Mouse (Mus musculus): ENCODE measurements at regions not wholly inside any gene's neighbourhood (a gene's known extent, or its start where the extent isn't known, plus 50 kb on each side); places are given as distances from the start of the nearest gene placed in this dataset.
"Not testable (repeated sequence)": the region's sequence is repeated elsewhere in the genome, so short reads cannot be mapped to it uniquely, and the experiment has no call there.

GRCm38 (mm10) chr1:189156906-189157305 is 149.3 kb upstream of the Kctd3 start:
- DNase-seq: peak; percentile 65

- DNase-seq: no peak
These were observed 146.7 kb upstream of the Kctd3 start for GRCm38 (mm10) chr1:189154376-189154775.

- DNase-seq: no peak
These were observed 145.5 kb upstream of the Kctd3 start for GRCm38 (mm10) chr1:189153150-189153549.

GRCm38 (mm10) chr1:189142982-189143451 is 135.4 kb upstream of the Kctd3 start:
- no peak for DNase-seq

DNA sequence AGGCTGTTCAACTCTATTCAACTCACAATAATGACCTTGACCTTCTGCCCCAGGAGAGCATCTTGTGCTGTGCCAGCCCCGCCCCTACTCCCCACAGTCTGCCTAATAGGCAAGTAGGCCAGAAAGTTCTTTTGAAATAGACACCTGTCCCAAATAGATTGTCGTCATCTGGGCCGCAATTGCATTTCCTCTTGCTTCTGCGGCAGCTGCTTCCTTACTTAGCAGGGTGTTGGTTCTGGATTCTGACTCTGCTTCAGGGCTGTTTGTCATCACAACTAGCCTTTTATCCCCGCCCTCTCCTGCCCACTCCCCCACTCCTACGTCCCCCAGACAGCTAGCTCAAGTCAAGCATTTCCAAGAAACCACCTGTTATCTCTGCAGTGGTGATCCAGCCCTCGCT is 134.9 kb upstream of the Kctd3 start:
- DNase-seq: no peak

DNA sequence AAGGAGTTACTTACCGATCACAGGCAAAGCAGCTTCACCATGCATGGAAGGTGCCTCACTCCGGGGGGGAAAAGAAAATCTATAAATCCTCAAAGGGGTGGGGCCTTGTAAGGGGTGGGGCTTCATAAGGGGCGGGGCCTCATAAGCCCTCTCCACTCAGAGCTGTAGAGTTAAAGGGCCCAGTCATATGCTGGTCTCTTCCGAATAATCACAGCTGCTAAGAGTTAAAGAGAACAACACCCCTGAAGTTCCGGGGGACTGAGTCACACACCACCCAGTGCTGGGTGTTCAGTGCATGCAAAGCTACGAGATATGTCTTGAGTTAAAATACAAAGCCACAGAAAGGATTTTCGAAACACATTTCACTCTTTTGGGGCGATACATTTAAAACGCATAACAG is 134.1 kb upstream of the Kctd3 start:
- no peak for DNase-seq

GRCm38 (mm10) chr1:189136731-189137385 is 129.2 kb upstream of the Kctd3 start:
- DNase-seq: no peak

DNA sequence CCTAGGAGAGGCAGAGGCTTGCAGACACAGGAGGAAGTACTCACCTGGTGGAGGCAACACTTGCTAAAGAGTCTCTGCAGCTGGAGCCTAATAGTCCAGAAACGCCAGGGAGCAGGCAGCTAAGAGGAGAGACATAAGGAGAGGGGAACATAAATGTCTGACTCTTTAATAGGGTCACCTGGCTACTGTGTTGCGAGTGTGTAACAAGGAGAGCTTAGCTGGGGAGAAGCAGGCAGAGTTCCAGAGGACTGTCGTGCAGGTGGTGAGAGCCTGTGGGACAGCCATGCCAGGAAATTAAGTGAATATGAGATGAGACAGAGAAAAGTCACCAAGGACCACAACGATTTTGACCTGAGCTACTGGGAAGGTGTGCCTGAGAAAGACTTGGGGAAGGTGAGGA is 128.2 kb upstream of the Kctd3 start:
- peak; percentile 18 for DNase-seq

DNA sequence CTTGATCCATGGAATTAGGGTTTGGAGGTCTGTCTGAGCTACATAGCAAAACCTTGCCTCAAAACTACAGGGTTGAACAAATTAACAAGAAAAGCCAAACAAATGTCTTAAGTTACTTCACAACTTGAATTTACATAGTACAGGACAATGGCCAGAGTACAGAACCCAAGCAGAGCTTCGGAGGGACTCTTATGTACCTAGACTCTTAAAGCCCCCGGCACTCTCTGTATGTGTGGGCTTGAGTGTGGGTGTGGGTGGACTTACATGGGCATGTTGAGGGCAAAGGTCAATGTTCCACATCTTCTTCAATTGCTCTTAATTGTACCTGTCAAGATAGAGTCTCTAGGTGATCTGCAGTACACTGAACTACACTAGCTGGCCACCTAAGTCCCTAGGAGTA is 121.1 kb upstream of the Kctd3 start:
- no peak for DNase-seq

- not testable (repeated sequence) for DNase-seq
These were observed 120.6 kb upstream of the Kctd3 start for GRCm38 (mm10) chr1:189128246-189128645.

DNA sequence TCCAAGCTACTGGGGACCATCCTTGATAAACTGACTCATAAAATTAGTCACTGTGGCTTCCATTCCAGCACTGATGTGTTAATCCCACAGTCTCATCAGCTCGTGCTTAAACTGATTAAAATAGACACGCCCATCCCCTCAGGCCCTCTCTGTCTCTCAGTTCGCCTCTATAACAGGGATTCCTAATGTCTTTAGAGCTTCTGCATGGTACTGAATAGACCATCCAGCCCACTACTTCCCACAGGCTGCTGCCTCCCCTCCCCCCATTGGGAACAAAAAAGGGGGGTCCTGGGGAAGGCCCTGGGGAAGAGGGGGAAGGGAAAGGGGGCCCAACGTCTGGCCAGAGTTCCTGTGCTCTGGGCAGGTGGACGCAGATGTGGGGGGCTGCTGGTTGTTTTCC is 119.7 kb upstream of the Kctd3 start:
- DNase-seq: no peak

DNA sequence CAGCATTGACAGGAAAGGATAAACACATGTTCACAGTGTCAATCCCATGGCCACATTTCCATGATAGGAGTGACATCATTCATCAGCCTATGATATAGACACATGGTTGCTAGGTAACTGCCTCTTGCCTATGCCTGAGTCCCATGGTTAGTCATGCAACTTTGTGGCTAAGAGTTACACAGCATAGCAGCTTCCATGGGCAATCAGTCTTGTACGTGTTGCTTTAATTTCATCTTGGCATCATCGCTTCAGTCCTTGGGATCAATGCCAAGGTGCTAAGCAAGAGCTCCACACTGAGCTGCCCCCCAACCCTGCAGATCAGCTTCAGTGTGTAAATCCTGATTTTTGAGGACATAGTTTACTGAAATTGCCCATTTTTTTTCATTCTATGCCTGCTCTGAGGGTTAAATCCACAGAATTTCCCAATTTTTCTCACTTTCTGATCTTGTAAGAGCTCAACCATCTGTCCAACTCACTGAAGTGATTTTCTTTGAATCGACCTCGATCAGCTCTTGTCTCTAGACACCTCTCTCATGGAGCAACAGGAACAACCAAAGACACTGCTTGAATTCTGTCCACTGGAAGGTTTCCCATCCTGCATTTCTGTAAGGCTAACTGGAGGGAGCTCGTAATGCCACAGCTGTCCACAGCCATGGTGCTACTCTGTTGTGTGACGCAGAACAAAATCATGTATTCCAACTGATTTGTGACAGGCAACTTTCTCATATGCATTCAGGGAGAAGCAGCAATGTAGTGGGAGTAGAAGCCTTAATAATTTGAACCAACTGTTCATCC is 112.5 kb upstream of the Kctd3 start:
- DNase-seq: no peak

DNA sequence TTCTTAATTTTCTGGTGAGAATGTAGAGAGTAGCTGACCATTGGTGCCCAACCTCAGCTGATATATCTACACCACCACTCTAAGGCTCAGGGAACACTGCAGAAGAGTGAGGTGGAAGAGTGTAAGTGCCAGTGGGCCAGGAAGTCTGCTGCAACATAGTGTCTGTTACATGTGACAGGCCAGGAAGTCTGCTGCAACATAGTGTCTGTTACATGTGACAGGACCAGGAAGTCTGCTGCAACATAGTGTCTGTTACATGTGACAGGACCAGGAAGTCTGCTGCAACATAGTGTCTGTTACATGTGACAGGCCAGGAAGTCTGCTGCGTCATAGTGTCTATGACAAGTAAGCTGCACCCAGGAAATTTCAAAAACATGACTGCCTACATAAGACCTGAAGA is 111.4 kb upstream of the Kctd3 start:
- DNase-seq: not testable (repeated sequence)

GRCm38 (mm10) chr1:189118582-189118981 is 110.9 kb upstream of the Kctd3 start:
- DNase-seq: no peak

DNA sequence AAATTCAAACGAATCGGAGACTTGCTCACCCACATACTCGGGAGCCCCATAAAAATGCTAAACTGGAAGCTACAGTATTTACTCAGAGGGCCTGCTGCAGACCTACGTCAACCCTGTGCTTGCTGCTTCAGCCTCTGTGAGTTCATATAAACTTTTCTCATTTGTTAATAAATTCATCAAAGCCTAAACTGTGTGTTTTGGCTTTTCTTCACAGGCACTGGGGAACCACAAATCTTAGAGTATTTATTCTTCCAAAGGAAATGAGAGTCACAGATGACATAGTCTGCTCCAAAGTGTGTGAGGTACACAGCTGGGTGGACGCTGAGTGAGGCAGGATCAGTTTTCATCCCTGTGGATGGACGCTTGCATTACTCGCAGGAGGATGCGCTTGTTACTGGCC is 108.3 kb upstream of the Kctd3 start:
- DNase-seq: no peak

- no peak for DNase-seq
These were observed 107.6 kb upstream of the Kctd3 start for GRCm38 (mm10) chr1:189115279-189115678.

GRCm38 (mm10) chr1:189108260-189109035 is 100.8 kb upstream of the Kctd3 start:
- DNase-seq: no peak

- no peak for DNase-seq
These were observed 100.2 kb upstream of the Kctd3 start for GRCm38 (mm10) chr1:189107841-189108240.

DNA sequence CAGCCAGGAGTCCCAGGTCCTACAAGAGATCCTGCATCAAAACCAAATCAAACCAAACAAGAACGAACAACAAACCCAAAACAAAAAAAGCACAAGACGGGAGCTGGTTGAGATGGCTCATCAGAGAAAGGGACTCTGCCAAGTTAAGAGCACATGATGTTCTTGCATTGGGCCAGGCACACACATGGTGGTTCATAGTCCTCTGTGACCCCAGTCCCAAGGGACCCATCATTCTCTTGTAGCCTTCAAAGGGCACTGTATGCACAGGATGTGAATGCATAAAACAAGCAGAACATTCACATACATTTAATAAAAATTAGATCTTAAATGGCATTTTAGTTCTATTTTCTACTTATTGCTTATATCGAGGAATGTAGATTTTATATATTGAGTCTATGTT is 99.5 kb upstream of the Kctd3 start:
- no peak for DNase-seq

- DNase-seq: no peak
These were observed 97.6 kb upstream of the Kctd3 start for GRCm38 (mm10) chr1:189105276-189105675.

GRCm38 (mm10) chr1:189102781-189103180 is 95.1 kb upstream of the Kctd3 start:
- DNase-seq: no peak

- no peak for DNase-seq
These were observed 91.5 kb upstream of the Kctd3 start for GRCm38 (mm10) chr1:189099121-189099520.

GRCm38 (mm10) chr1:189092819-189093218 is 85.2 kb upstream of the Kctd3 start:
- DNase-seq: peak; percentile 69

GRCm38 (mm10) chr1:189085245-189085644 is 77.6 kb upstream of the Kctd3 start:
- DNase-seq: no peak

All from cerebellum, adult 9-11 months (tissue).